Mouse (Mus musculus) 3T3-L1 (cell line): ENCODE data around the gene Fmc1.
A peak's percentile ranks its signal among the peaks of the same experiment; 100 is the strongest.

Experiments used
- DNase-seq: peaks from one replicate; pipeline ENCODE4 v3.0.0-alpha.2; 2015; ENCODE audit warnings: low read depth, low spot score

Gene Fmc1

GRCm38 (mm10) chr6:38551989-38552635 is 18.8 kb downstream of the Fmc1 start:
- peak; percentile 98 for DNase-seq

GRCm38 (mm10) chr6:38552636-38553000 is 19.3 kb downstream of the Fmc1 start:
- DNase-seq: no peak

- DNase-seq: no peak
Measured at GRCm38 (mm10) chr6:38576096-38576495, 42.8 kb downstream of the Fmc1 start.

- DNase-seq: no peak
Measured at GRCm38 (mm10) chr6:38580112-38580857, 47.0 kb downstream of the Fmc1 start.

- no peak for DNase-seq
Measured at GRCm38 (mm10) chr6:38581711-38582110, 48.4 kb downstream of the Fmc1 start.
